Mouse (Mus musculus): ENCODE results near the gene Tomm70a.

The Tomm70a gene

DNA sequence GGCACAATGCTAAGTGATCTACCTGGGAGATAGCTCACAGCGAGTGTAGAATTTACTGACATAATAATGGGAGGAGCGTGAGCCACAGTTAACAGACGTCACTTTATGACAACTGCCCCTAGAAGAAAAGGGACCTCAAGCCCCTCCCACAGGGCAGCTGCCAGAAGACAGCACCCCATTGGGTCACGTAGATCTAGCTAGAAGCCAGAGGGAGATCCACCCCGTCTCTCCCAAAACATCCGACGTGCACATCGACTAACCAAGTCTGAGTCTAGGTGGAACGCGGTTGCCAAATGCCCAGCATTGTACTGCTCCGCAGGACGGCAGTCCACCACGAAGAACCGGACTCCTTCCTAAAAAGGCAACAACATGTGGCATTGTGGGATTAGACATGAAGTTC, 69.7 kb downstream of the Tomm70a start:
- no peak for DNase-seq (ENCODE audit: low spot score)

- DNase-seq (ENCODE audit: low spot score) = no peak
Measured at GRCm38 (mm10) chr16:57196590-57196989, 75.1 kb downstream of the Tomm70a start.

DNA sequence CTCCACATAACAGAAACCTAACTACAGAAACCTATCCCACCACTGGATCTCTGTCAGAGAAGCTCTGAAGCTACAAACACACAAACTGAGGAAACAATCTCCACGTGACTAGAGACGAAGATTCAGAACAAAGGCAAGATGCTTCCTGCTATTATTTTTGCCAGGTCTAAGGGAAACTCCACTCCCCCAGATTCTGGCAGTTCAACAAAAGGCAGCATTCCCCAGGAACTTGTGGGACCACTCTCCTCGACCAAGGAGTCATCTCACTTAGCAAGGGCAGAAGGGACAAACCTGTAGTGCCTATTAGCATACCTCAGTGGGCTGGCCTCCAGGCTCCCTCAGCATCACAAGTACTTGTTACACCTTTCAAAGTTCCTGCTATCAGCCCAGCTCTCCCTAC, 75.8 kb downstream of the Tomm70a start:
- DNase-seq (ENCODE audit: low spot score) = no peak
